14 mouse cellular contexts compared by ENCODE assay signal in the genomic region with DNA sequence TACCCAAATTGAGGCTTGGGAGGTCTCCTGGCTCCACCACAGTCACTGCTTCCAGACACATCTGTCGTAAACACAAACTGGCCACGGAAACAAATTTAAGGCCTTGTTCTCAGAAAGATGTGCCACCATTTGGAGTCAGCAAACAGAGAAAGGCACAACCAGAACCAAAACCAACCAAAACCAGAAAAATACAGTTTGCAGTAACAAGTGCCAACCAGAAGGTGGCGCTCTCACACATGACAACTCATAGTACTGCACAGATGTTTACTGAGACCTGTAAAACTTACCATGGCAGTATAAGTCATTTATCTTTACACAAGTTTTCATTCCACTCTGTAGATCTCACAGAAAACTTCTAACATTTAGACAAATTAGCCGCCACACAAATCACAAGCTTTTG. TPM values are rescaled to one million over a fixed set of nuclear protein-coding genes. Genes with fewer than 3 reads are reported as not detected.
DNase-seq lines count a peak whose midpoint lies in the region; ATAC-seq and TF ChIP-seq lines count a peak whose summit lies in the region.
"Had no signal": no experiment of that assay in that cellular context is flagged by ENCODE, and none has a peak within 500 bp of the region (broad histone marks: within the 10 kb centered on the region; RNA-seq: fewer than 3 reads in every experiment).

No protein-coding gene starts in this region.

- no peak for ATAC-seq in heart, embryonic 11.5 days (replicated peaks; ENCODE audit: insufficient number of reproducible peaks, low FRiP score, low TSS enrichment)
- ATAC-seq in midbrain, embryonic 11.5 days (ENCODE audit: low FRiP score) = no peak
- no peak for ATAC-seq in midbrain, embryonic 14.5 days (ENCODE audit: low FRiP score, low TSS enrichment)
- ATAC-seq: liver, embryonic 12.5 days had no signal

- intact Hi-C loops in heart, adult 2 months (cut with DNase I) = no loop called here

- no peak overlapping the region for H3K27ac ChIP-seq in heart, adult 2 months
- H3K27ac ChIP-seq in heart, embryonic 11.5 days (ENCODE audit: low read depth, low read length) = no peak overlapping the region
- no peak overlapping the region for H3K27ac ChIP-seq in midbrain, embryonic 11.5 days (ENCODE audit: low read depth, low read length)
- H3K27ac ChIP-seq in midbrain, embryonic 14.5 days (replicated peaks; ENCODE audit: low read depth, low read length) = no peak overlapping the region
- H3K27ac ChIP-seq: hindbrain, embryonic 13.5 days; liver, embryonic 12.5 days had no signal

- peaks cover 14% of the 10 kb centered on the region for H3K9me3 ChIP-seq in heart, embryonic 11.5 days (replicated peaks; ENCODE audit: control insufficient read depth, low read length)
- peaks cover 6% of the 10 kb centered on the region; the same call in 1 of the 2 replicates for H3K9me3 ChIP-seq in midbrain, embryonic 11.5 days (ENCODE audit: control insufficient read depth, low read length)
- H3K9me3 ChIP-seq in midbrain, embryonic 14.5 days (ENCODE audit: control insufficient read depth, low read length) = no peaks in the 10 kb centered on the region

- no peak for DNase-seq in heart, adult 2 months
- DNase-seq in midbrain, embryonic 11.5 days (ENCODE audit: low spot score, missing footprints) = peak; percentile 90
- DNase-seq in midbrain, embryonic 14.5 days = no peak
- peak; percentile 24 for DNase-seq in MN1 (ENCODE audit: low spot score)
- DNase-seq in retina, postnatal 7 days (ENCODE audit: low read depth, low spot score) = peak; percentile 3
- DNase-seq in frontal cortex, postnatal 10 days (ENCODE audit: low spot score in 2 of 2) = no peak
- DNase-seq in urinary bladder, postnatal 36 days (ENCODE audit: low spot score in 2 of 2) = no peak
- DNase-seq: adrenal gland, adult 8-10 months; kidney, postnatal 10 days had no signal

- no peaks in the 10 kb centered on the region for H3K27me3 ChIP-seq in heart, adult 2 months (ENCODE audit: control insufficient read depth, insufficient read depth, low read length)
- H3K27me3 ChIP-seq in heart, embryonic 11.5 days (ENCODE audit: control insufficient read depth, insufficient read depth, low read length) = no peaks in the 10 kb centered on the region
- H3K27me3 ChIP-seq in midbrain, embryonic 11.5 days (ENCODE audit: control insufficient read depth, insufficient read depth, low read length) = no peaks in the 10 kb centered on the region
- no peaks in the 10 kb centered on the region for H3K27me3 ChIP-seq in midbrain, embryonic 14.5 days (ENCODE audit: control insufficient read depth, insufficient read depth, low read length)
- H3K27me3 ChIP-seq: hindbrain, embryonic 13.5 days; liver, embryonic 12.5 days had no signal

- TF ChIP-seq CTCF in heart, adult 2 months (IDR thresholded peaks at IDR 0.05) = peak; percentile 42

- no peaks in the 10 kb centered on the region for H3K79me2 ChIP-seq in heart, adult 2 months (replicated peaks; ENCODE audit: control insufficient read depth, insufficient read depth, low read length)

- no peak overlapping the region for H3K9ac ChIP-seq in heart, adult 2 months (ENCODE audit: low read depth, low read length)
- no peak overlapping the region for H3K9ac ChIP-seq in heart, embryonic 11.5 days (ENCODE audit: low read depth, low read length)
- no peak overlapping the region for H3K9ac ChIP-seq in midbrain, embryonic 11.5 days (ENCODE audit: low read length)
- H3K9ac ChIP-seq in midbrain, embryonic 14.5 days (replicated peaks; ENCODE audit: low read length) = no peak overlapping the region
- H3K9ac ChIP-seq: hindbrain, embryonic 13.5 days; liver, embryonic 12.5 days had no signal

- no peak overlapping the region for H3K4me2 ChIP-seq in heart, embryonic 11.5 days
- no peak overlapping the region for H3K4me2 ChIP-seq in midbrain, embryonic 11.5 days
- no peak overlapping the region for H3K4me2 ChIP-seq in midbrain, embryonic 14.5 days (ENCODE audit: low read length)
- H3K4me2 ChIP-seq: hindbrain, embryonic 13.5 days; liver, embryonic 12.5 days had no signal

- 58% methylated on average over 4 of the region's 4 CpGs for WGBS in heart, adult 2 months
- 53% methylated on average over 4 of the region's 4 CpGs for WGBS in heart, embryonic 11.5 days (ENCODE audit: insufficient replicate concordance)
- WGBS in midbrain, embryonic 11.5 days = 59% methylated on average over 4 of the region's 4 CpGs
- WGBS in midbrain, embryonic 14.5 days = 56% methylated on average over 4 of the region's 4 CpGs

- H3K4me1 ChIP-seq in heart, adult 2 months (ENCODE audit: control insufficient read depth, insufficient read depth, low read length) = no peaks in the 10 kb centered on the region; the same call in 1 of the 2 replicates
- H3K4me1 ChIP-seq in heart, embryonic 11.5 days (ENCODE audit: control insufficient read depth, insufficient read depth, low read length) = no peaks in the 10 kb centered on the region
- no peaks in the 10 kb centered on the region for H3K4me1 ChIP-seq in midbrain, embryonic 11.5 days (ENCODE audit: control insufficient read depth, insufficient read depth, low read length)
- no peaks in the 10 kb centered on the region for H3K4me1 ChIP-seq in midbrain, embryonic 14.5 days (ENCODE audit: control insufficient read depth, insufficient read depth, low read length)

- no peak overlapping the region for H3K4me3 ChIP-seq in heart, adult 2 months
- H3K4me3 ChIP-seq in heart, embryonic 11.5 days (ENCODE audit: low read depth, low read length) = no peak overlapping the region
- no peak overlapping the region for H3K4me3 ChIP-seq in midbrain, embryonic 11.5 days (ENCODE audit: low read depth, low read length)
- H3K4me3 ChIP-seq in midbrain, embryonic 14.5 days (replicated peaks; ENCODE audit: low read depth, low read length) = no peak overlapping the region
- H3K4me3 ChIP-seq: erythroblast, embryonic 14.5 days; hindbrain, embryonic 13.5 days; liver, embryonic 12.5 days; myocyte had no signal

- no peaks in the 10 kb centered on the region for H3K36me3 ChIP-seq in heart, adult 2 months (ENCODE audit: control insufficient read depth, insufficient read depth, low read length)
- no peaks in the 10 kb centered on the region for H3K36me3 ChIP-seq in heart, embryonic 11.5 days (ENCODE audit: control insufficient read depth, insufficient read depth, low read length)
- H3K36me3 ChIP-seq in midbrain, embryonic 11.5 days (ENCODE audit: control insufficient read depth, insufficient read depth, low read length) = no peaks in the 10 kb centered on the region
- H3K36me3 ChIP-seq in midbrain, embryonic 14.5 days (ENCODE audit: control insufficient read depth, insufficient read depth, low read length) = no peaks in the 10 kb centered on the region
- H3K36me3 ChIP-seq: hindbrain, embryonic 13.5 days; liver, embryonic 12.5 days had no signal

- TF ChIP-seq POLR2A in heart, adult 2 months (IDR thresholded peaks at IDR 0.05; ENCODE audit: insufficient read depth, low read depth, low read length) = no peak

- TF ChIP-seq EP300 in heart, adult 2 months (IDR thresholded peaks at IDR 0.05; ENCODE audit: insufficient read depth, low read depth, low read length) = no peak

RNA-seq across cellular contexts. Expression of gene Endog, which starts 4.6 kb away (rescaled TPM):
- total RNA-seq in heart, adult 2 months (2021) = 10 to 100 TPM; 90.6 to 93.3 TPM
- polyA plus RNA-seq in heart, adult 2 months (2012; rRNA removed) = 87.4 and 119 TPM in 2 replicates
- polyA plus RNA-seq in heart, embryonic 11.5 days (2014; fragmentation: Nextera tagmentation; extraction: Ambion mirVana) = 30.0 and 33.4 TPM in 2 replicates
- polyA plus RNA-seq in midbrain, embryonic 11.5 days (2014; fragmentation: Nextera tagmentation; extraction: Ambion mirVana) = 11.6 and 13.7 TPM in 2 replicates
- polyA plus RNA-seq in midbrain, embryonic 14.5 days (2014; fragmentation: Nextera tagmentation; extraction: Ambion mirVana) = 23.2 and 28.1 TPM in 2 replicates

RNA-seq across cellular contexts. Expression of gene Spout1, which starts 11.6 kb away (rescaled TPM):
- total RNA-seq in heart, adult 2 months (2021) = 1 to 10 TPM; 5.1 to 5.4 TPM
- 9.4 and 10.3 TPM in 2 replicates for polyA plus RNA-seq in heart, adult 2 months (2012; rRNA removed)
- 41.2 and 43.4 TPM in 2 replicates for polyA plus RNA-seq in heart, embryonic 11.5 days (2014; fragmentation: Nextera tagmentation; extraction: Ambion mirVana)
- polyA plus RNA-seq in midbrain, embryonic 11.5 days (2014; fragmentation: Nextera tagmentation; extraction: Ambion mirVana) = 65.0 and 69.8 TPM in 2 replicates
- polyA plus RNA-seq in midbrain, embryonic 14.5 days (2014; fragmentation: Nextera tagmentation; extraction: Ambion mirVana) = 52.8 and 54.8 TPM in 2 replicates

RNA-seq across cellular contexts. Expression of gene Tbc1d13, which starts 33.1 kb away (rescaled TPM):
- 10 to 100 TPM; 17.2 to 17.4 TPM for total RNA-seq in heart, adult 2 months (2021)
- polyA plus RNA-seq in heart, adult 2 months (2012; rRNA removed) = 25.4 and 33.7 TPM in 2 replicates
- polyA plus RNA-seq in heart, embryonic 11.5 days (2014; fragmentation: Nextera tagmentation; extraction: Ambion mirVana) = 8.2 and 9.1 TPM in 2 replicates
- 12.1 and 13.3 TPM in 2 replicates for polyA plus RNA-seq in midbrain, embryonic 11.5 days (2014; fragmentation: Nextera tagmentation; extraction: Ambion mirVana)
- polyA plus RNA-seq in midbrain, embryonic 14.5 days (2014; fragmentation: Nextera tagmentation; extraction: Ambion mirVana) = 17.7 and 20.4 TPM in 2 replicates

RNA-seq across cellular contexts. Expression of gene Kyat1, which starts 39.0 kb away (rescaled TPM):
- total RNA-seq in heart, adult 2 months (2021) = 10 to 100 TPM; 32.1 to 35.7 TPM
- polyA plus RNA-seq in heart, adult 2 months (2012; rRNA removed) = 57.5 and 68.6 TPM in 2 replicates
- 13.6 and 15.5 TPM in 2 replicates for polyA plus RNA-seq in heart, embryonic 11.5 days (2014; fragmentation: Nextera tagmentation; extraction: Ambion mirVana)
- polyA plus RNA-seq in midbrain, embryonic 11.5 days (2014; fragmentation: Nextera tagmentation; extraction: Ambion mirVana) = 8.2 and 9.6 TPM in 2 replicates
- 15.3 and 17.1 TPM in 2 replicates for polyA plus RNA-seq in midbrain, embryonic 14.5 days (2014; fragmentation: Nextera tagmentation; extraction: Ambion mirVana)

RNA-seq across cellular contexts. Expression of gene Zer1, which starts 42.3 kb away (rescaled TPM):
- total RNA-seq in heart, adult 2 months (2021) = 10 to 100 TPM; 21.9 to 26.6 TPM
- 45.1 TPM in 2 replicates for polyA plus RNA-seq in heart, adult 2 months (2012; rRNA removed)
- 5.4 and 7.1 TPM in 2 replicates for polyA plus RNA-seq in heart, embryonic 11.5 days (2014; fragmentation: Nextera tagmentation; extraction: Ambion mirVana)
- polyA plus RNA-seq in midbrain, embryonic 11.5 days (2014; fragmentation: Nextera tagmentation; extraction: Ambion mirVana) = 5.1 and 6.0 TPM in 2 replicates
- 15.1 and 15.6 TPM in 2 replicates for polyA plus RNA-seq in midbrain, embryonic 14.5 days (2014; fragmentation: Nextera tagmentation; extraction: Ambion mirVana)

Comparison
In these comparisons a context has a peak if more than half of its experiments do, and no peak if none do; other contexts are left out.
1. DNase-seq: peak in midbrain, embryonic 11.5 days (single experiment), MN1 (single experiment) and retina, postnatal 7 days (single experiment); none in heart, adult 2 months (0 of 2), midbrain, embryonic 14.5 days (single experiment), frontal cortex, postnatal 10 days (0 of 2) and urinary bladder, postnatal 36 days (0 of 2).